In genomic region chr14:19986614-19987357, GRCm38 (mm10) we compare ENCODE assay signal across 8 mouse cellular contexts. TPM values are rescaled to one million over a fixed set of nuclear protein-coding genes. Genes with fewer than 3 reads are reported as not detected.
DNase-seq lines count a peak whose midpoint lies in the region; ATAC-seq lines count a peak whose summit lies in the region.

No protein-coding gene starts in this region.

- peak; percentile 93 for DNase-seq in ES-CJ7 (ENCODE audit: low read depth, low spot score)
- DNase-seq in cerebellum, adult 11 months = peak; percentile 65
- DNase-seq in heart, postnatal 36 days = peak; percentile 61 to 65
- peak; percentile 78 to 93 for DNase-seq in layer of hippocampus, adult 18-20 months (ENCODE audit: low spot score in 2 of 2)
- peak; percentile 40 to 46 for DNase-seq in lung, adult 18-20 months
- peak; percentile 69 for DNase-seq in thymus, postnatal 0 days (ENCODE audit: low spot score)

- no peaks in the 10 kb centered on the region for H3K9me3 ChIP-seq in forebrain, embryonic 16.5 days (ENCODE audit: control insufficient read depth, low read length)
- no peaks in the 10 kb centered on the region for H3K9me3 ChIP-seq in neural tube, embryonic 14.5 days (ENCODE audit: control insufficient read depth, low read length)

- peak overlapping the region; percentile 57 for H3K9ac ChIP-seq in forebrain, embryonic 16.5 days (replicated peaks; ENCODE audit: low read depth, low read length)
- peak overlapping the region; percentile 44 for H3K9ac ChIP-seq in neural tube, embryonic 14.5 days (replicated peaks; ENCODE audit: low read depth, low read length)

- H3K4me1 ChIP-seq in forebrain, embryonic 16.5 days (replicated peaks; ENCODE audit: control insufficient read depth, insufficient read depth, low read length) = peaks cover 30% of the 10 kb centered on the region
- peaks cover 29% of the 10 kb centered on the region for H3K4me1 ChIP-seq in neural tube, embryonic 14.5 days (ENCODE audit: control insufficient read depth, insufficient read depth, low read length)

- H3K27me3 ChIP-seq in forebrain, embryonic 16.5 days (replicated peaks; ENCODE audit: control insufficient read depth, insufficient read depth, low read length) = no peaks in the 10 kb centered on the region
- no peaks in the 10 kb centered on the region for H3K27me3 ChIP-seq in neural tube, embryonic 14.5 days (ENCODE audit: control insufficient read depth, insufficient read depth, low read length)

- intact Hi-C loops in heart, postnatal 36 days (cut with DNase I) = loop anchor here (2.0 kb wide), 1 partner anchor 20 kb away; no protein-coding TSS in a partner anchor

- peak; percentile 91 for ATAC-seq in forebrain, embryonic 16.5 days
- peak; percentile 91 for ATAC-seq in neural tube, embryonic 14.5 days (ENCODE audit: low read depth)

- H3K4me3 ChIP-seq in forebrain, embryonic 16.5 days (replicated peaks; ENCODE audit: low read length) = peak overlapping the region; percentile 37
- H3K4me3 ChIP-seq in neural tube, embryonic 14.5 days (ENCODE audit: low read depth, low read length) = peak overlapping the region; percentile 26

- WGBS in forebrain, embryonic 16.5 days = under 1% methylated on average over 13 of the region's 13 CpGs
- 0% methylated on average over 13 of the region's 13 CpGs for WGBS in neural tube, embryonic 14.5 days

- peak overlapping the region; percentile 97 for H3K27ac ChIP-seq in forebrain, embryonic 16.5 days (ENCODE audit: low read length)
- H3K27ac ChIP-seq in neural tube, embryonic 14.5 days (ENCODE audit: low read depth, low read length) = peak overlapping the region; percentile 99

- no peaks in the 10 kb centered on the region for H3K36me3 ChIP-seq in forebrain, embryonic 16.5 days (ENCODE audit: control insufficient read depth, insufficient read depth)
- no peaks in the 10 kb centered on the region for H3K36me3 ChIP-seq in neural tube, embryonic 14.5 days (ENCODE audit: control insufficient read depth, insufficient read depth, low read length)

- peak overlapping the region; percentile 64 for H3K4me2 ChIP-seq in forebrain, embryonic 16.5 days (ENCODE audit: low read length)
- H3K4me2 ChIP-seq in neural tube, embryonic 14.5 days (ENCODE audit: low read depth, low read length) = peak overlapping the region; percentile 63

RNA-seq across cellular contexts. Expression of gene Gng2, which starts 9.4 kb away (rescaled TPM):
- 491 and 498 TPM in 2 replicates for polyA plus RNA-seq in forebrain, embryonic 16.5 days (2015; fragmentation: Nextera tagmentation; extraction: Ambion mirVana)
- 10 to 100 TPM in 1 of 2 experiments, 1 to 10 TPM in 1; 8.7 to 13.6 TPM for total RNA-seq in heart, postnatal 36 days (2021)
- total RNA-seq in layer of hippocampus, adult 18-20 months (2021) = 100 to 1,000 TPM; 285 to 288 TPM
- polyA plus RNA-seq in neural tube, embryonic 14.5 days (2014; fragmentation: Nextera tagmentation; extraction: Ambion mirVana) = 338 and 451 TPM in 2 replicates
- polyA plus RNA-seq in thymus, postnatal 0 days (2015; fragmentation: Nextera tagmentation; extraction: Ambion mirVana) = 28.0 and 34.2 TPM in 2 replicates

Comparison
In these comparisons a context has a peak if more than half of its experiments do, and no peak if none do; other contexts are left out.
1. Peak in every context shown above with its lines: DNase-seq, ATAC-seq, H3K4me3 ChIP-seq and H3K27ac ChIP-seq.
2. DNase-seq: peak in every context shown above with its lines; median percentile 93 in ES-CJ7; 86 in layer of hippocampus, adult 18-20 months; 69 in thymus, postnatal 0 days; 65 in cerebellum, adult 11 months; 63 in heart, postnatal 36 days; 43 in lung, adult 18-20 months.